Mouse (Mus musculus): ENCODE measurements around the gene Actn1.

- TF ChIP-seq CTCF (IDR thresholded peaks at IDR 0.05) (no peak), POLR2A (IDR thresholded peaks at IDR 0.05; ENCODE audit: insufficient read depth, low read depth, low read length) (no peak)
Measured at GRCm38 (mm10) chr12:80270924-80271323, 10.8 kb upstream of the Actn1 start.

All from heart, adult 2 months (tissue).